Mouse (Mus musculus): ENCODE data around the gene Vmn2r61.

Vmn2r61 gene

GRCm38 (mm10) chr7:42259753-42260152 lies at the start of gene Vmn2r61:
Gene Vmn2r61 (plus strand): TSS chr7:42260053.
- DNase-seq (ENCODE audit: low read depth, low spot score), result no peak

Measured in ES-CJ7 (cell line).